Mouse (Mus musculus): ENCODE measurements around the gene a.
"Not testable (repeated sequence)": the region's sequence is repeated elsewhere in the genome, so short reads cannot be mapped to it uniquely, and the experiment has no call there.

The a gene

GRCm38 (mm10) chr2:154922134-154922533, 130.9 kb downstream of the a start:
- not testable (repeated sequence) for DNase-seq (ENCODE audit: low spot score in 2 of 2)

GRCm38 (mm10) chr2:154925411-154926031, 134.3 kb downstream of the a start:
- no peak for DNase-seq (ENCODE audit: low spot score in 2 of 2)

DNA sequence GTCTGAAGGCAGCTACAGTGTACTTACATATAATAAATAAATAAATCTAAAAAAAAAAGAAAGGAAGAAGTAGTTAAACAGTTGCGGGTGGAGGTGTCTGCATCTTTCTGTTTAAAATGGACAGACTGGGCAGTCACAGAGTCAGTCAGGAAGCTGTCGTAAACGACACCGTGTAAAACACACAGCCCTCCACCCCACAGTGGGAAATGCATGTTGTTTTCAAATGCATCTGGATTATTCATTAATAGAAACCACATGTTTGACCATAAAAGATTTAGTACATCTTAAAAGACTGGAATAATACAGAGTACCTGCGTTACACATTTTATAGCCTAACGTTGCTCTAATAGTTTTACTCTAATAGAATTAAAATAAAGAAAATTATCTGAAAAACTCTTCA, 135.6 kb downstream of the a start:
- no peak for DNase-seq (ENCODE audit: low spot score in 2 of 2)

DNA sequence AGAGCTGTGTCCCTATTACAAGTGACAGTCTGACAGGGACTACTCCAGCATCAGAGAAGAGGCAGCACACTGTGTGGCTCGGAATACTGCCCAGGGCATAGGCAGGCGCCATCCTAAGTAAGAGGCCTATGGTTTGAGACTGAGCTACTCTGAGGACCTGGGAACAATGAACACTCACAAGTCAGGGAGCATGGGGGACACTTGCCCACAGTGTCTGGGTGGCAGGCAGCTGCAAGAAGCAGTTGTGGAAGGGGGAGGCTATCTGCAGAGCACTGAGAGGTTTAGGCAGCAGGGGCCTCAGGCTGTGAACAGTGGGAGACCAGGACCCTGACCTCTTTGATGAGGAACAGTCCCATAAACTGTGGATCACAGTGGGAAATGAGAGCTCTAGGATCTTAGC, 137.1 kb downstream of the a start:
- no peak for DNase-seq (ENCODE audit: low spot score in 2 of 2)

- peak in 1 of 2 experiments; percentile 15 for DNase-seq (ENCODE audit: low spot score in 2 of 2)
These were observed 142.7 kb downstream of the a start for GRCm38 (mm10) chr2:154933884-154934283.

DNA sequence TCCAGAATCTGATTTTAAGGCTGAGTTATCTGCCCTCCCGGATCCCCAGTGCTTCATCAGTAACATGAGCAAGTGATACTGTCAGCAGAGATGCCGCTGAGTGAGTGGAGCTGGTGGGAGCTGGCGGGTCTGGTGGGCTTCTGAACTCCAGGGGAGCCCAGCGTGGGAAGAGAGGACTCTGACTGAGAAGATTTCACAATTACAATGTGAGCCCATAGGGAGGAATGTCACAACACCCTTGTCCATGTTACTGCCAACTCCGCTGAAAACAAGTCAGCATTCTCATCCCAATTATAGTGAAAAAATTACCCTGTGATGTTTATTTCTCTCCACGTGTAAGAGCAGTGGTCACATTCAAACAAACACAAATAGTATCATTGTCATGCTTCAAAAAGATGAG, 144.9 kb downstream of the a start:
- no peak for DNase-seq (ENCODE audit: low spot score in 2 of 2)

DNA sequence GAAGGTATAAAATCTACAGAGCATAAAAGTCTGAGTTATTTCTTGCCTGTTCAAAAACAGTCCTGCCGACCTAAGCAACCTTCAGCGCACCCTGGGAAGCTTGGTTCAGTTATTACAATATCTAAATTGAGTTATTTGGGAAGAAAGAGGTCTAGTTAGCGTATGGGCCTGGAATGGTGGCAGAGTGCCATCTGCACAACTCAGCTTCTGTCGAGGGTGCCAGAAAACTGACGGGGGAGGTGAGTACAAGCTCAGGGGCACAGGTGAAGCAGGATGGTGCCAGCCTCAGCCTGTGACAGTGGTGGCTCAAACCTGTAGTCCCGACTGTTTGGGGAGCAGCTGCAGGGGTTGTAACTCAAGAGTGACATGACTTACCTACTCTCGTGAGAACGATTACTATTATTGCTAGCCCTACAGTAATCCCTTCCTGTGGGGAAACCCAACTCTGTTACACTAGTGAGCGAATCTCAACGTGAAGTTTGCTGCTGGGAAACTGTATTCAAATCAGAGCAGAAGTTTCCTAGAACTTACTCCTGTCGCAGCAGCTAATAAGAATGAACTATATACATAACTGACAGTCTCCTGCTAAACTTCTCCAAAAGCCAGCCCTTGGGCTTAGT, 145.4 kb downstream of the a start:
- no peak for DNase-seq (ENCODE audit: low spot score in 2 of 2)

GRCm38 (mm10) chr2:154937547-154938390, 146.6 kb downstream of the a start:
- DNase-seq (ENCODE audit: low spot score in 2 of 2) = no peak

GRCm38 (mm10) chr2:154941952-154942351, 150.8 kb downstream of the a start:
- no peak for DNase-seq (ENCODE audit: low spot score in 2 of 2)

GRCm38 (mm10) chr2:154942546-154942945, 151.3 kb downstream of the a start:
- no peak for DNase-seq (ENCODE audit: low spot score in 2 of 2)

DNA sequence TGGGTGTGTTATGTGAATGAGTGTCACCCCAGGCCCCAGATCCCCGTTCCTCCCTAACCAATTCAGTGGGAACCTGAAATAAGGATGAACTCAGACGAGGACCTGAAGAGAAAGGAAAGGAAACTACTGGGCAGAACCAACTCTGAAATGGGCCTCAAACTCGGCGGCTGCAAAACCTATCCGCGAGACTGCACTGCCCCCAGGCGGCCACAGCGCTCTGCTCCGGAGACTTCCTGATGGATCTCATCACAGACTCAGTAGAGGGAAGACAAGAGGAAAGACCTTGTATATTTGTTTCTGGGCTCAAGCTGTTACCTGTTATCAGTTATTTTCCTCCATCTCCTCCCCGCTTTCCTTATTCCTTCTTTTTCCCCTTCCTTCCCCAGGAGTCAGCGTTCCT, 151.9 kb downstream of the a start:
- peak; percentile 49 to 75 for DNase-seq (ENCODE audit: low spot score in 2 of 2)

DNA sequence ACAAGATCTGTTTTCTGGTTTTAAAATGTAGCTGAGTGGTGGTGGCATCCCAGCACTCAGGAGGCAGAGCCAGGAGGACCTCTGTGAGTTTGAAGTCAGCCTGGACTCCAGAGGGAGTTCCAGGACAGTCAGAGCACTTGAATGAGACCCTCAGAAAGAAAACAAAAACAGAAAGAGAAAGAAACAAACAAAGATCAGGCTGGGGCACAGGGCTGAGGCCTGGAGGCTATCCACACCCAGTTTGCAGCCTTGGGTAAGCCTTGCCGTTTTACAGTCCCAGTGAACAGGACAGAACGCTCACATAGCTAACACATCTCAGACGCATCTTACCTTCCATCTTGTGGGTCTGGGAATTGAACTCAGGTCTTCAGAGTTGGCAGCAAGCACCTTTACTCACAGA, 155.7 kb downstream of the a start:
- no peak for DNase-seq (ENCODE audit: low spot score in 2 of 2)

- no peak for DNase-seq (ENCODE audit: low spot score in 2 of 2)
These were observed 158.2 kb downstream of the a start for GRCm38 (mm10) chr2:154949352-154949751.

DNA sequence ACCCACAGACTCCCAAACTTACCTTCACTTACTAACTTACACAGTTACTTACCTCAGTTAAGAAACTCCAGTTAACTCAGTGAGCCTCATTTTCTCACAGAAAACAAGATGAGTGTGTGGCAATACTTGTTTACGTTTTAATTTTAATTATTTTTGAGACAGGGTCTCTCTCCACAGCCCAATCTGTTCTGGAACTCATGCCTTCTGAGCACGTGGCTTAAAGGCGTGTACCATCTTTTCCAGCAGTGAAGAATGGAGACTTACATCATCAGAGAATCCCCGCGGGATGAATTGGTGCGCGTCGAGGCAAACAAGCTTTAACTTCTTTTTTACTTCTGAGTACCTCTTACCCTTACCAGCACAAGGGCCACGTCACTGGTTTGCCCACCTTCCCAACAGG, 158.7 kb downstream of the a start:
- DNase-seq (ENCODE audit: low spot score in 2 of 2) = no peak

DNA sequence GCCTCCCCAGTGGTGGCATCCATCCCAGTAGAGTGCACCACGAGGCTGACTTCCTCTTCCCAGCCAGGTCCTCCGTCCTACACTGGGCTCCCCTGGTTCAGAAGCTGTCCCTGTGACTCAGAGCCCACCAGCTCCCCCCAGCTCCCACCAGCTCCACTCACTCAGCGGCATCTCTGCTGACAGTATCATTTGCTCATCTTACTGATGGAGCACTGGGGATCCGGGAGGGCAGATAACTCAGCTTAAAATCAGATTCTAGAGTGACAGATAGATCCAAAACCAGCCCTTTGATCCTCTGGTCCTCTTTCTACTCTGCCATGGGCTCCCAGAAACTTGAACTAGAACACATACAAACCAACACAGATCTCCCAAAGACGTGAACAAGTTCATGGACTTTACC, 159.4 kb downstream of the a start:
- no peak for DNase-seq (ENCODE audit: low spot score in 2 of 2)

DNA sequence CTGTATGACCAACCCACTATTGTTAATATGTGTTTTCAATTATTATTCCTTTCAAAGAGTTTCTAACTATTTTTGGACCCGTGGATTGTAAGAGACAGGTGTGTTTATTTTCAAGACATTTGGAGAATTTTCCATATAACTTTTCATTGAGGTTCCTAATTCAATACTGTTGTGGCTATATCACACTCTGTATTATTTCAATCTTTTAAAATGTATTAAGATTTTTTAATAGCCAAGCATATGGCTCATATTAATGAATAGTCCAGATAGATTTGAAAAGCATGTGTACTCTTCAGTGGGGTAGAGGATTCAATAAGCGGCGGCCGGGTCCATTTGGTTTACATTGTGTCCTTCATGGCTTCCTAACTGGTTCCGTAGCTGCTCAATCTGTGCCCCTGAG, 168.3 kb downstream of the a start:
- no peak for DNase-seq (ENCODE audit: low spot score in 2 of 2)

GRCm38 (mm10) chr2:154959909-154960308, 168.7 kb downstream of the a start:
- DNase-seq (ENCODE audit: low spot score in 2 of 2) = no peak

GRCm38 (mm10) chr2:154963176-154963575, 172.0 kb downstream of the a start:
- no peak for DNase-seq (ENCODE audit: low spot score in 2 of 2)

GRCm38 (mm10) chr2:154969740-154970397, 178.7 kb downstream of the a start:
- DNase-seq (ENCODE audit: low spot score in 2 of 2) = not testable (repeated sequence)

GRCm38 (mm10) chr2:154971919-154972692, 180.9 kb downstream of the a start:
- DNase-seq (ENCODE audit: low spot score in 2 of 2) = no peak

DNA sequence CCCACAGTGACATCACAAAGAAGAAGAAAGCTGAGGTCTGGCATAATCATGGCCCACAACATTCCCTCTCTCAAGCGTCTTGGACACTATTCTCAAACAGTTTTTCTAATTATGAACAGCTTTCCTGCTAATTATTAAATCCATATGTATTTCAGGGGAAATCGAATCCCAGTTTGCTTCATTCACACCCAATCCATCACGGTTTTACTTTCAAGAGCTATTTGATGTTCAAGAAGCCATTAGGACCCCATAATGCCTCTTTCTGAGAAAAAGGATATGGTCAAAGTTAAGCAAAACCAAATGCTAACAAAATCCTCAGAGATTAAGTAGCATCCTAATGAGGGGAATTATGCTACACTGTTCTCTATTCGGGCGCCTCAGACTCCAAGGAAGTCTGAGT, 181.8 kb downstream of the a start:
- DNase-seq (ENCODE audit: low spot score in 2 of 2) = no peak

- no peak for DNase-seq (ENCODE audit: low spot score in 2 of 2)
These were observed 195.4 kb downstream of the a start for GRCm38 (mm10) chr2:154986609-154987008.

Measured in thymus, postnatal 10 days (tissue).